Mouse (Mus musculus) cerebellum, adult 2 months (tissue): ENCODE measurements around the gene Alx3.

Source experiments
- CTCF ChIP-seq: fragments of 200-500 bp; IDR thresholded peaks from 2 replicates; pipeline ENCODE4 v1.5.1; 2011; ENCODE audit warnings: low read depth, mild to moderate bottlenecking, control low read depth, low read length, moderate library complexity, borderline replicate concordance; ENCODE audit not compliant: insufficient read depth
- POLR2A ChIP-seq: fragments of 200-500 bp; IDR thresholded peaks from 2 replicates; pipeline ENCODE4 v1.6.1; 2011; ENCODE audit warnings: low read length, control low read depth, borderline replicate concordance; ENCODE audit not compliant: insufficient read depth

GRCm38 (mm10) chr3:107581103-107582010 lies 13.5 kb upstream of the Alx3 start:
- TF ChIP-seq CTCF = no peak
- no peak for TF ChIP-seq POLR2A
